Comparison of ENCODE assay signal across 13 mouse cellular contexts in the genomic region with DNA sequence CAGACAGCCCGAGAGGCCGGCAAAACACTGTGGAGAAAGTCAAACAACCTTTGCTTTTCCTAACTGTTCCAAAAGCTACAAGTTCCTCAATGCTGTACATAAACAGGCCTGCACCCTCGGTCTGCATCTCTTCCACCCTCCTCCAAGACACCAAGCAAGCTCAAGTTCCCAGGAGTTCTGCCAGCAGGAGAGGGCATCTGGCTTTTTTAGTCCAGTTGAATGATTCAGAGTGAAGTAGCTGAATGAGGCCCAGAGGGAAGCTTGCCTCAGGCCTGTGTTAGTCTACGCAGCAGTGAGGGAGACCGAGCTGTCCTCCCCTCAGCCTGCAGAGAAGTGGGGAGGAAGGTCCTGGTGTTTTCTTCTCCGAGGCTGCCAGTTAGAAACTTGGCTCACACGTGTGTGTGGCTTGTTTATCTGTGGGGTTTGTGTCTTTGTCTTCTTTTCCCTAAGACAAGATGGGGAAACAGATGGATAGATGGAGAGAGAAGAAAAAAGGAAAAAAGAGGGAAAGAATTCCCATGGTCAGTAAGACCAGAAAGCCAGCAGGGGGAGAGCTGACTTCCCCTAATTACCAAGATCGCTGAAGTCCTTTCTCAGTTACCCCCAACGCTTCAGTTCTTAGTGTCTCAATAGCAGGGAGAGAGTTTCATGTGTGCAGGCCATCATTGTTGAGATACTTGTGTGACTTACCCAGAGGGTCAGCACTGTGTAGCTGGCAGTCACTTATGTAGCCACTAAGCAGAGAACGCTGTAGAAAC. TPM values are rescaled to one million over a fixed set of nuclear protein-coding genes. Genes with fewer than 3 reads are reported as not detected.
A peak's percentile ranks its signal among the peaks of the same experiment; 100 is the strongest.
DNase-seq lines count a peak whose midpoint lies in the region; ATAC-seq and TF ChIP-seq lines count a peak whose summit lies in the region.
"Had no signal": no experiment of that assay in that cellular context is flagged by ENCODE, and none has a peak within 500 bp of the region (broad histone marks: within the 10 kb centered on the region; RNA-seq: fewer than 3 reads in every experiment).

No protein-coding gene starts in this region.

- H3K36me3 ChIP-seq in heart, postnatal 0 days (replicated peaks; ENCODE audit: control insufficient read depth, insufficient read depth, low read length), result peaks cover 21% of the 10 kb centered on the region
- H3K36me3 ChIP-seq in midbrain, postnatal 0 days (ENCODE audit: insufficient read depth, low read length), result peaks cover 22% of the 10 kb centered on the region
- peaks cover 11% of the 10 kb centered on the region for H3K36me3 ChIP-seq in midbrain, embryonic 13.5 days
- H3K36me3 ChIP-seq in thymus, adult 2 months (ENCODE audit: control insufficient read depth, insufficient read depth, low read length), result no peaks in the 10 kb centered on the region; the same call in 1 of the 2 replicates

- no peaks in the 10 kb centered on the region for H3K9me3 ChIP-seq in heart, postnatal 0 days (replicated peaks; ENCODE audit: control insufficient read depth, low read length)
- no peaks in the 10 kb centered on the region for H3K9me3 ChIP-seq in midbrain, postnatal 0 days (ENCODE audit: low read length)
- no peaks in the 10 kb centered on the region for H3K9me3 ChIP-seq in midbrain, embryonic 13.5 days
- H3K9me3 ChIP-seq: megakaryocyte, embryonic 14.5 days; neural tube, embryonic 13.5 days had no signal

- H3K9ac ChIP-seq in heart, postnatal 0 days (replicated peaks; ENCODE audit: low read depth, low read length), result no peak overlapping the region
- H3K9ac ChIP-seq in midbrain, postnatal 0 days (replicated peaks; ENCODE audit: low read length, poor library complexity, severe bottlenecking), result no peak overlapping the region
- H3K9ac ChIP-seq in midbrain, embryonic 13.5 days (replicated peaks), result no peak overlapping the region
- H3K9ac ChIP-seq: neural tube, embryonic 13.5 days had no signal

- no peaks in the 10 kb centered on the region for H3K4me1 ChIP-seq in heart, postnatal 0 days (ENCODE audit: control insufficient read depth, insufficient read depth)
- no peaks in the 10 kb centered on the region for H3K4me1 ChIP-seq in midbrain, postnatal 0 days (ENCODE audit: insufficient read depth, low read length)
- H3K4me1 ChIP-seq in midbrain, embryonic 13.5 days (replicated peaks), result no peaks in the 10 kb centered on the region
- peaks cover 3% of the 10 kb centered on the region; the same call in 1 of the 2 replicates for H3K4me1 ChIP-seq in thymus, adult 2 months (replicated peaks; ENCODE audit: control insufficient read depth, insufficient read depth, low read length)
- H3K4me1 ChIP-seq: neural tube, embryonic 13.5 days had no signal

- no peak overlapping the region for H3K4me3 ChIP-seq in heart, postnatal 0 days (ENCODE audit: low read depth, low read length)
- H3K4me3 ChIP-seq in midbrain, postnatal 0 days (ENCODE audit: low read depth, low read length), result no peak overlapping the region
- H3K4me3 ChIP-seq in midbrain, embryonic 13.5 days (replicated peaks), result no peak overlapping the region
- no peak overlapping the region for H3K4me3 ChIP-seq in thymus, adult 2 months (ENCODE audit: control insufficient read depth, insufficient read depth, low read length)
- H3K4me3 ChIP-seq: neural tube, embryonic 13.5 days had no signal

- peak; percentile 29 for DNase-seq in embryo, embryonic 10.5 days (ENCODE audit: low spot score)
- DNase-seq in embryo, embryonic 10 days (ENCODE audit: low spot score), result no peak
- peak; percentile 32 for DNase-seq in heart, postnatal 0 days (ENCODE audit: low spot score)
- no peak for DNase-seq in heart, postnatal 4 days
- peak; percentile 43 for DNase-seq in midbrain, postnatal 0 days (ENCODE audit: low spot score)
- no peak for DNase-seq in thymus, adult 2 months
- DNase-seq in kidney, adult 8-10 months, result no peak
- DNase-seq: adrenal gland, postnatal 14 days; cerebellum, adult 18-20 months; right cerebral cortex, postnatal 25 days had no signal

- H3K27me3 ChIP-seq in heart, postnatal 0 days (ENCODE audit: control insufficient read depth, insufficient read depth, low read length), result no peaks in the 10 kb centered on the region
- no peaks in the 10 kb centered on the region for H3K27me3 ChIP-seq in midbrain, postnatal 0 days (ENCODE audit: insufficient read depth, low read length)
- H3K27me3 ChIP-seq in midbrain, embryonic 13.5 days, result no peaks in the 10 kb centered on the region
- H3K27me3 ChIP-seq in thymus, adult 2 months (ENCODE audit: control insufficient read depth, insufficient read depth, low read length), result no peaks in the 10 kb centered on the region
- H3K27me3 ChIP-seq: megakaryocyte, embryonic 14.5 days; neural tube, embryonic 13.5 days had no signal

- H3K4me2 ChIP-seq in heart, postnatal 0 days (ENCODE audit: low read depth, low read length), result no peak overlapping the region
- no peak overlapping the region for H3K4me2 ChIP-seq in midbrain, postnatal 0 days (ENCODE audit: low read depth, low read length, poor library complexity, severe bottlenecking)
- H3K4me2 ChIP-seq in midbrain, embryonic 13.5 days (replicated peaks), result no peak overlapping the region
- H3K4me2 ChIP-seq: neural tube, embryonic 13.5 days had no signal

- ATAC-seq in heart, postnatal 0 days (ENCODE audit: insufficient read depth, low read depth), result no peak
- no peak for ATAC-seq in midbrain, postnatal 0 days (ENCODE audit: low FRiP score)
- ATAC-seq in midbrain, embryonic 13.5 days, result no peak

- no peak for TF ChIP-seq EP300 in heart, postnatal 0 days (IDR thresholded peaks at IDR 0.05; ENCODE audit: low read depth)

- TF ChIP-seq CTCF in heart, postnatal 0 days (IDR thresholded peaks at IDR 0.05; ENCODE audit: low read depth), result peak; percentile 47
- peak; percentile 64 for TF ChIP-seq CTCF in midbrain, postnatal 0 days (IDR thresholded peaks at IDR 0.05)
- no peak for TF ChIP-seq CTCF in thymus, adult 2 months (IDR thresholded peaks at IDR 0.05; ENCODE audit: borderline replicate concordance, control insufficient read depth, extremely low read depth, insufficient read depth, low read length, poor library complexity)

- 64% methylated on average over 10 of the region's 10 CpGs for WGBS in heart, postnatal 0 days
- WGBS in midbrain, postnatal 0 days, result 80% methylated on average over 10 of the region's 10 CpGs
- 81% methylated on average over 10 of the region's 10 CpGs for WGBS in midbrain, embryonic 13.5 days
- WGBS in thymus, adult 2 months, result 87% methylated on average over 10 of the region's 10 CpGs

- no peak overlapping the region for H3K27ac ChIP-seq in heart, postnatal 0 days (ENCODE audit: low read depth)
- H3K27ac ChIP-seq in midbrain, postnatal 0 days (ENCODE audit: low read depth, low read length), result no peak overlapping the region
- H3K27ac ChIP-seq in midbrain, embryonic 13.5 days, result no peak overlapping the region
- no peak overlapping the region for H3K27ac ChIP-seq in thymus, adult 2 months (ENCODE audit: control insufficient read depth, insufficient read depth, low read length)
- H3K27ac ChIP-seq: neural tube, embryonic 13.5 days had no signal

- TF ChIP-seq POLR2A in thymus, adult 2 months (IDR thresholded peaks at IDR 0.05; ENCODE audit: control insufficient read depth, extremely low read depth, insufficient read depth, low read length, poor library complexity), result no peak

RNA-seq across cellular contexts. Expression of gene Rcl1, which starts 38.7 kb away (rescaled TPM):
- 2.3 and 9.0 TPM in 2 replicates for total RNA-seq in heart, postnatal 0 days (2014; rRNA removed; ENCODE audit: low replicate concordance)
- polyA plus RNA-seq in heart, postnatal 0 days (2015; fragmentation: Nextera tagmentation; extraction: Ambion mirVana), result 9.6 and 9.9 TPM in 2 replicates
- total RNA-seq in heart, postnatal 4 days (2021), result 1 to 10 TPM; 7.5 to 7.7 TPM
- total RNA-seq in midbrain, postnatal 0 days (2014; rRNA removed), result 23.6 and 26.1 TPM in 2 replicates
- polyA plus RNA-seq in midbrain, postnatal 0 days (2015; fragmentation: Nextera tagmentation; extraction: Ambion mirVana), result 34.6 and 37.8 TPM in 2 replicates
- polyA plus RNA-seq in midbrain, embryonic 13.5 days (2015; fragmentation: Nextera tagmentation; extraction: Ambion mirVana), result 29.2 and 29.7 TPM in 2 replicates
- polyA plus RNA-seq in thymus, adult 2 months (2012; rRNA removed), result 14.4 and 20.4 TPM in 2 replicates

Comparison
In these comparisons a context has a peak if more than half of its experiments do, and no peak if none do; other contexts are left out.
1. DNase-seq: peak in embryo, embryonic 10.5 days (single experiment), heart, postnatal 0 days (single experiment) and midbrain, postnatal 0 days (single experiment); none in embryo, embryonic 10 days (single experiment), heart, postnatal 4 days (single experiment), thymus, adult 2 months (single experiment) and kidney, adult 8-10 months (0 of 2).